Mouse (Mus musculus) colon, adult 2 months (tissue): Measurements from ENCODE around the gene Olfr630. TPM values are rescaled to one million over a fixed set of nuclear protein-coding genes. Genes with fewer than 3 reads are reported as not detected.

Experiments
- polyA plus RNA-seq: library from polyadenylated mRNA; depleted of rRNA; stranded (reverse); fragments of >200 nt; gene quantifications from 2 replicates; pipeline ENCODE4 v1.2.3, GENCODE M21; 2012; rRNA removed

Olfr630 gene
- polyA plus RNA-seq, result not detected in 2 replicates

DNA sequence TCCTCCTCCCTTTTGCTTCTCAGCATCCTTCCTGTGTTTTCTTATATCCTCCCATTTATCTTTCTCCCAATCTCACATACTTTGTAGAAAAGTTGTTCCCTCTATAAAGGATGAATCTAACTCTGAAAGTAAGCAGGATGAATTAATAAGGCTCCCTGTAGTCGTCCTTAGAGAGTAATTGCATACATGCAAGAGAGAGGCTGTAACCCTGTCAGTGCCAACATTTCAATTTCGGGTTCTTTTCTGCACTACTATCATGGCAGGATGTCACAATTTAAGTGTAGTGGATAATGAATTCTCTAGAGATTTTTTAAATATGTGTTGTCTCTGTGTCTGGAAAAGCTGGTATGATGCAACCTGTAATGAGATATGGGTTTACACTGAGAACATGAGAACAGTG, at the start of gene Olfr630:
TSS of gene Olfr630 (minus strand) at position 101 of the 400 bp plus-strand sequence.

DNA sequence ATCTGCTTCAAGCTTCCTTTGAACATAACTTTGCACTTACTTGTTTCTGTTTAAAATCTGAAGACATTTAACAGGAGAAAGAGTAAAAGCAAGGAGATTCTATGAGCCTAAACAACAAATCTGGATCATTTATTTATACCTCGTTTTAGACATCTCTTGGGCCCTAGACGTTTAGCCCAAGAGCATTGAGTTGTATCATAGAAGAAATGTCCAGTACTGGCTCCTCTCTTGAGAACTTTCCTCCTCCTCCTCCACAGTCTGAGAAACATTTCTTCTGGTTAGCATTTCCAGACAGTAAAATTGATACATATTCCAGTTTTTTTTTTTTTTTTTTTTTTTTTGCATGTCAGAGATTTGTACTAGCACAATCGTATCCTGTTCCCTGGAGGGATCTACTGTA, 34.6 kb upstream of the Olfr630 start, which contains the start of gene Olfr67:
TSS of gene Olfr67 (minus strand) at position 101 of the 400 bp plus-strand sequence.

DNA sequence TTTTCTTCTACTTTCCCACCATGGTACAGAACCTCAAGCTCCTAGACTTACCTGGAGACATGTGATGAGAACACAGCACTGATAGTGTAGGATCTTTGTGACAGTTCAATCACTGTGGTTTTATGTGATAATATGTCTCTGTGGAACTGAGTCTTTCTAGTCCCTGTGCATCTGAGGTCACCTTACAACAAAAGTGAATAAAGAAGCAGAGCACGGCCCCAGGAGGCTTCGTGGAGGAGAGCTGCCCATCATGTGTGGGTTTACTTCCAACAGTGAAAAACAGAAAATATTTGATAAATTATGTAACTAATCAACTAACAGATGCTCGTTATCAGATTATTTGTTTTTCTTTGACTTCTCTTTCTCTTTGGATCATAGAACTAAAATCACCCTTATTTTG, 22.5 kb upstream of the Olfr630 start, which contains the start of gene Olfr68:
TSS of gene Olfr68 (minus strand) at position 101 of the 400 bp plus-strand sequence.

DNA sequence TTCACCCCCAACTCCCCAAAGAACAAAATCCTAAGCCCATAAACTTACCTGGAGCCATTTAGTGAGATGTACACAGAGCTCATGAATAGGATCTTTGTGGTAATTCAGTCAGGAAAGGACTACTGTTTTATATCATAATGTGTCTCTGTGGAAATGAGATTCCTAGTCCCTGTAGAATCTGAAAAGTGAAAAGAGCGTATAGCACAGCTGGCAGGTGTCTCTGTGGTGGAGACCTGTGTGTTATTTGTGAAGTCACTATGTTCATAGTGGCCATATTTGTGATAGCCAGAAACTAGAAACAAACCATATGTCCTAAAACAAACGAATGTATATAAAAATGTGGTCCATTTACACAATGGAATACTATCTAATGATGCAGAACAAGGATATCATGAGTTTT, 14.4 kb upstream of the Olfr630 start, which contains the start of gene Olfr69:
TSS of gene Olfr69 (minus strand) at position 101 of the 400 bp plus-strand sequence.

DNA sequence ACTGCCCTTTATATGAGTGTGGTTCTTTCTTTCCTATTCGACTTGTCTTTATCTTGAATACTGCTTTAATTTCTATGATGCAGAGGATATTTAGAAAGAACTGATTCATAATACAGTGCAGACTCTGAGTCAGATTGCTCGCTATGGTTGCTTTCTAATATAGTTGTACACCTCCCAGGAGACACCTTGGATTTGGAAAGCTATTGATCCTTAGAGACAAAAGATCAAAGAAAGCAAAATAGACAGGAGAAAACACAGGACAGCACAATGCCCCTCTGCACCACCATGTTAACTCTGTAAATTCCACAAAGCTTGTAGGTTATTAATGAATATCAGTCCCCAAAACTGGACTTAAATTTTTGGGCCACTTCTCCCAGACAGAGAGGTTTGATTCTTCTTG, 12.3 kb downstream of the Olfr630 start, which contains the start of gene Olfr629:
TSS of gene Olfr629 (minus strand) at position 101 of the 400 bp plus-strand sequence.

DNA sequence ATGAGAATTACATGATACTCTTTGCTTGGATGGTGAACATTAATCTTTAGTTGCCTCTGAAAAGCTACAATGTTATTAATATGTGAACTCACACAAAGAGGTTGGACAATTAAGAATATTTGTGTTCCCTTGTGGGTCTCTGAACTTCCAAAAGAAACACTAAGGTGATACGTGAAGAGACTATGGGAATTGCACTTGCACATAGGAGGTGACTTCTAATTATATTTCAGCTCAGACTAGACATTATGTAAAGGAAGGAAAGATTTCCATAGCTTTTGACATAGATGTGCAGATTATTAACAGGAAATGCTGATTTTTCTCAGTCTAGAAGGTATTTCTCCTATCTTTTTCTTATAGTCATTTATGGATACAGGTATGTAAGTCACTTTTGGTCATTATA, 27.1 kb downstream of the Olfr630 start, which contains the start of gene Olfr628:
TSS of gene Olfr628 (plus strand) at position 301 of the 400 bp plus-strand sequence.

DNA sequence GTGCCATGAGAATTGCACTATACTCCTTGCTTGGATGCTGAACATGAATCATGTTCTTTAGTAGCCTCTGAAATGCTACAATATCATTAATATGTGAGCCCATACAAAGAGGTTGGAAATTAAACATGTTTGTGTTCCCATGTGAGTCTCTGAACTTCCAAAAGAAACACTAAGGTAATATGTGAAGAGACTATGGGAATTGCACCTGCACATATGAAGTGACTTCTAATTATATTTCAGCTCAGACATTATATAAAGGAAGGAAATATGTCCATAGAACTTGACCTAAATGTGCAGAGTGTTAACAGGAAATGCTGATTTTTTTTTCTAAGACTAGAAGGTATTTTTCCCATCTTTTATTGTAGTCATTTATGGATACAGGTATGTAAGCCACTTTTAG, 42.8 kb downstream of the Olfr630 start, which contains the start of gene Olfr243:
TSS of gene Olfr243 (plus strand) at position 301 of the 400 bp plus-strand sequence.

Other genes starting within 250 kb of the Olfr630 start
- gene Olfr610, start 245.2 kb downstream of the Olfr630 start, polyA plus RNA-seq, result not detected in 2 replicates
- gene Olfr611, start 236.5 kb downstream of the Olfr630 start, polyA plus RNA-seq, result not detected in 2 replicates
- gene Olfr612, start 214.6 kb downstream of the Olfr630 start, polyA plus RNA-seq, result not detected in 2 replicates
- not detected in 2 replicates for gene Olfr613, start 209.3 kb downstream of the Olfr630 start, polyA plus RNA-seq
- gene Olfr615, start 201.3 kb downstream of the Olfr630 start, polyA plus RNA-seq, result not detected in 2 replicates
- not detected in 2 replicates for gene Olfr616, start 188.2 kb downstream of the Olfr630 start, polyA plus RNA-seq
- not detected in 2 replicates for gene Olfr617, start 184.3 kb downstream of the Olfr630 start, polyA plus RNA-seq
- not detected in 2 replicates for gene Olfr618, start 167.2 kb downstream of the Olfr630 start, polyA plus RNA-seq
- not detected in 2 replicates for gene Olfr619, start 156.8 kb downstream of the Olfr630 start, polyA plus RNA-seq
- gene Olfr620, start 144.8 kb downstream of the Olfr630 start, polyA plus RNA-seq, result not detected in 2 replicates
- not detected in 2 replicates for gene Olfr622, start 114.6 kb downstream of the Olfr630 start, polyA plus RNA-seq
- gene Olfr623, start 93.6 kb downstream of the Olfr630 start, polyA plus RNA-seq, result not detected in 2 replicates
- not detected in 2 replicates for gene Olfr624, start 86.1 kb downstream of the Olfr630 start, polyA plus RNA-seq
- not detected in 2 replicates for gene Olfr625-ps1, start 74.6 kb downstream of the Olfr630 start, polyA plus RNA-seq
- gene Olfr243, start 42.7 kb downstream of the Olfr630 start, polyA plus RNA-seq, result not detected in 2 replicates
- not detected in 2 replicates for gene Olfr628, start 27.0 kb downstream of the Olfr630 start, polyA plus RNA-seq
- not detected in 2 replicates for gene Olfr629, start 12.4 kb downstream of the Olfr630 start, polyA plus RNA-seq
- not detected in 2 replicates for gene Olfr69, start 14.3 kb upstream of the Olfr630 start, polyA plus RNA-seq
- gene Olfr68, start 22.4 kb upstream of the Olfr630 start, polyA plus RNA-seq, result not detected in 2 replicates
- gene Olfr67, start 34.5 kb upstream of the Olfr630 start, polyA plus RNA-seq, result not detected in 2 replicates
- 19.7 and 97.2 TPM in 2 replicates for gene Hbb-bt, start 56.7 kb upstream of the Olfr630 start, polyA plus RNA-seq
- gene Hbb-bs, start 70.8 kb upstream of the Olfr630 start, polyA plus RNA-seq, result 178 and 1,004 TPM in 2 replicates
- not detected in 2 replicates for gene Hbb-bh2, start 83.2 kb upstream of the Olfr630 start, polyA plus RNA-seq
- gene Hbb-bh1, start 85.8 kb upstream of the Olfr630 start, polyA plus RNA-seq, result not detected in 2 replicates
- gene Hbb-y, start 95.9 kb upstream of the Olfr630 start, polyA plus RNA-seq, result not detected in 2 replicates
- gene Olfr66, start 128.9 kb upstream of the Olfr630 start, polyA plus RNA-seq, result not detected in 2 replicates
- not detected in 2 replicates for gene Olfr64, start 137.2 kb upstream of the Olfr630 start, polyA plus RNA-seq
- gene Olfr65, start 146.2 kb upstream of the Olfr630 start, polyA plus RNA-seq, result not detected in 2 replicates
- gene Olfr631, start 171.5 kb upstream of the Olfr630 start, polyA plus RNA-seq, result 0.12 TPM in 1 of 2 replicates, not detected in the other
- gene Olfr632, start 177.0 kb upstream of the Olfr630 start, polyA plus RNA-seq, result not detected in 2 replicates
- not detected in 2 replicates for gene Olfr633, start 187.1 kb upstream of the Olfr630 start, polyA plus RNA-seq
- not detected in 2 replicates for gene Olfr635, start 213.8 kb upstream of the Olfr630 start, polyA plus RNA-seq
- not detected in 2 replicates for gene Olfr638, start 241.4 kb upstream of the Olfr630 start, polyA plus RNA-seq